Mouse (Mus musculus): ENCODE measurements around the gene Tagln2. TPM values are rescaled to one million over a fixed set of nuclear protein-coding genes. Genes with fewer than 3 reads are reported as not detected.

Tagln2 gene
- polyA plus RNA-seq, 1 experiment from 2014 or later: 53.4 TPM

- WGBS: 77% methylated on average over 4 of the region's 4 CpGs
- no peak overlapping the region for H3K4me3 ChIP-seq (replicated peaks; ENCODE audit: low read length)
- peaks cover 2% of the 10 kb centered on the region; the same call in 1 of the 2 replicates for H3K9me3 ChIP-seq (ENCODE audit: control insufficient read depth, low read length)
- H3K9ac ChIP-seq (replicated peaks; ENCODE audit: low read depth, low read length): no peak overlapping the region
- no peak for ATAC-seq
- no peak overlapping the region for H3K27ac ChIP-seq (ENCODE audit: low read length)
- no peak overlapping the region for H3K4me2 ChIP-seq (ENCODE audit: low read length)
- H3K27me3 ChIP-seq (replicated peaks; ENCODE audit: control insufficient read depth, insufficient read depth, low read length): no peaks in the 10 kb centered on the region
- H3K36me3 ChIP-seq (ENCODE audit: control insufficient read depth, insufficient read depth): no peaks in the 10 kb centered on the region
- H3K4me1 ChIP-seq (replicated peaks; ENCODE audit: control insufficient read depth, insufficient read depth, low read length): peaks cover 10% of the 10 kb centered on the region
Measured at GRCm38 (mm10) chr1:172518013-172518412, 18.2 kb downstream of the Tagln2 start.

- H3K4me2 ChIP-seq (ENCODE audit: low read length): no peak overlapping the region
- 80% methylated on average over 6 of the region's 6 CpGs for WGBS
- peaks cover 10% of the 10 kb centered on the region for H3K4me1 ChIP-seq (replicated peaks; ENCODE audit: control insufficient read depth, insufficient read depth, low read length)
- no peaks in the 10 kb centered on the region for H3K36me3 ChIP-seq (ENCODE audit: control insufficient read depth, insufficient read depth)
- H3K9ac ChIP-seq (replicated peaks; ENCODE audit: low read depth, low read length): no peak overlapping the region
- peaks cover 2% of the 10 kb centered on the region; the same call in 1 of the 2 replicates for H3K9me3 ChIP-seq (ENCODE audit: control insufficient read depth, low read length)
- H3K27ac ChIP-seq (ENCODE audit: low read length): no peak overlapping the region
- H3K4me3 ChIP-seq (replicated peaks; ENCODE audit: low read length): no peak overlapping the region
- no peaks in the 10 kb centered on the region for H3K27me3 ChIP-seq (replicated peaks; ENCODE audit: control insufficient read depth, insufficient read depth, low read length)
- no peak for ATAC-seq
Measured at GRCm38 (mm10) chr1:172519644-172520043, 19.8 kb downstream of the Tagln2 start.

GRCm38 (mm10) chr1:172520576-172521440, 21.0 kb downstream of the Tagln2 start, which contains the start of gene Cfap45:
Gene Cfap45 (plus strand): TSS chr1:172520801.
- Histone ChIP-seq H3K4me2 (ENCODE audit: low read length) (peak within 1 kb of the TSS; percentile 72), H3K36me3 (ENCODE audit: control insufficient read depth, insufficient read depth) (no peaks in the 10 kb centered on the region), H3K9me3 (ENCODE audit: control insufficient read depth, low read length) (peaks cover 2% of the 10 kb centered on the region; the same call in 1 of the 2 replicates), H3K4me1 (replicated peaks; ENCODE audit: control insufficient read depth, insufficient read depth, low read length) (peaks cover 10% of the 10 kb centered on the region), H3K9ac (replicated peaks; ENCODE audit: low read depth, low read length) (no peak within 1 kb of the TSS; the same call in 1 of the 2 replicates), H3K27me3 (replicated peaks; ENCODE audit: control insufficient read depth, insufficient read depth, low read length) (no peaks in the 10 kb centered on the region), H3K27ac (ENCODE audit: low read length) (no peak within 1 kb of the TSS), H3K4me3 (replicated peaks; ENCODE audit: low read length) (peak within 1 kb of the TSS; percentile 46)
- WGBS: 3% methylated on average over 28 of the region's 28 CpGs
- ATAC-seq: peak; percentile 94

GRCm38 (mm10) chr1:172522524-172522923, 22.7 kb downstream of the Tagln2 start:
- 64% methylated on average over 7 of the region's 7 CpGs for WGBS
- peaks cover 10% of the 10 kb centered on the region for H3K4me1 ChIP-seq (replicated peaks; ENCODE audit: control insufficient read depth, insufficient read depth, low read length)

GRCm38 (mm10) chr1:172523699-172524101, 23.9 kb downstream of the Tagln2 start:
- H3K9me3 ChIP-seq (ENCODE audit: control insufficient read depth, low read length): no peaks in the 10 kb centered on the region
- no peak overlapping the region for H3K4me2 ChIP-seq (ENCODE audit: low read length)
- peaks cover 10% of the 10 kb centered on the region for H3K4me1 ChIP-seq (replicated peaks; ENCODE audit: control insufficient read depth, insufficient read depth, low read length)
- no peak for ATAC-seq
- WGBS: 69% methylated on average over 12 of the region's 12 CpGs
- H3K27me3 ChIP-seq (replicated peaks; ENCODE audit: control insufficient read depth, insufficient read depth, low read length): no peaks in the 10 kb centered on the region; the same call in 1 of the 2 replicates
- H3K27ac ChIP-seq (ENCODE audit: low read length): no peak overlapping the region
- no peaks in the 10 kb centered on the region for H3K36me3 ChIP-seq (ENCODE audit: control insufficient read depth, insufficient read depth)
- H3K9ac ChIP-seq (replicated peaks; ENCODE audit: low read depth, low read length): no peak overlapping the region
- no peak overlapping the region for H3K4me3 ChIP-seq (replicated peaks; ENCODE audit: low read length)

More at GRCm38 (mm10) chr1:172522524-172522923, 22.7 kb downstream of the Tagln2 start:
- Histone ChIP-seq H3K36me3 (ENCODE audit: control insufficient read depth, insufficient read depth) (no peaks in the 10 kb centered on the region), H3K9ac (replicated peaks; ENCODE audit: low read depth, low read length) (no peak overlapping the region), H3K27me3 (replicated peaks; ENCODE audit: control insufficient read depth, insufficient read depth, low read length) (no peaks in the 10 kb centered on the region; the same call in 1 of the 2 replicates), H3K4me3 (replicated peaks; ENCODE audit: low read length) (no peak overlapping the region), H3K4me2 (ENCODE audit: low read length) (no peak overlapping the region), H3K9me3 (ENCODE audit: control insufficient read depth, low read length) (peaks cover 2% of the 10 kb centered on the region; the same call in 1 of the 2 replicates), H3K27ac (ENCODE audit: low read length) (no peak overlapping the region)
- no peak for ATAC-seq

GRCm38 (mm10) chr1:172525027-172525764, 25.3 kb downstream of the Tagln2 start:
- no peak overlapping the region for H3K4me2 ChIP-seq (ENCODE audit: low read length)
- no peak overlapping the region for H3K9ac ChIP-seq (replicated peaks; ENCODE audit: low read depth, low read length)
- ATAC-seq: no peak
- no peaks in the 10 kb centered on the region; the same call in 1 of the 2 replicates for H3K27me3 ChIP-seq (replicated peaks; ENCODE audit: control insufficient read depth, insufficient read depth, low read length)
- no peaks in the 10 kb centered on the region for H3K9me3 ChIP-seq (ENCODE audit: control insufficient read depth, low read length)
- no peaks in the 10 kb centered on the region for H3K36me3 ChIP-seq (ENCODE audit: control insufficient read depth, insufficient read depth)
- peaks cover 12% of the 10 kb centered on the region for H3K4me1 ChIP-seq (replicated peaks; ENCODE audit: control insufficient read depth, insufficient read depth, low read length)
- no peak overlapping the region for H3K4me3 ChIP-seq (replicated peaks; ENCODE audit: low read length)
- no peak overlapping the region for H3K27ac ChIP-seq (ENCODE audit: low read length)
- WGBS: 55% methylated on average over 15 of the region's 15 CpGs

GRCm38 (mm10) chr1:172525971-172526370, 26.1 kb downstream of the Tagln2 start:
- no peak for ATAC-seq
- WGBS: 74% methylated on average over 7 of the region's 7 CpGs
- Histone ChIP-seq H3K27ac (ENCODE audit: low read length) (no peak overlapping the region), H3K27me3 (replicated peaks; ENCODE audit: control insufficient read depth, insufficient read depth, low read length) (no peaks in the 10 kb centered on the region; the same call in 1 of the 2 replicates), H3K36me3 (ENCODE audit: control insufficient read depth, insufficient read depth) (no peaks in the 10 kb centered on the region), H3K4me2 (ENCODE audit: low read length) (no peak overlapping the region), H3K9me3 (ENCODE audit: control insufficient read depth, low read length) (no peaks in the 10 kb centered on the region), H3K9ac (replicated peaks; ENCODE audit: low read depth, low read length) (no peak overlapping the region), H3K4me1 (replicated peaks; ENCODE audit: control insufficient read depth, insufficient read depth, low read length) (peaks cover 6% of the 10 kb centered on the region), H3K4me3 (replicated peaks; ENCODE audit: low read length) (no peak overlapping the region)

- no peak for ATAC-seq
- H3K9me3 ChIP-seq (ENCODE audit: control insufficient read depth, low read length): no peaks in the 10 kb centered on the region
- no peak overlapping the region for H3K27ac ChIP-seq (ENCODE audit: low read length)
- no peak overlapping the region for H3K9ac ChIP-seq (replicated peaks; ENCODE audit: low read depth, low read length)
- no peak overlapping the region for H3K4me2 ChIP-seq (ENCODE audit: low read length)
- 0 out of 2 replicates have a peak, but pooled peaks cover 2% of the 10 kb centered on the region for H3K4me1 ChIP-seq (replicated peaks; ENCODE audit: control insufficient read depth, insufficient read depth, low read length)
- no peaks in the 10 kb centered on the region for H3K36me3 ChIP-seq (ENCODE audit: control insufficient read depth, insufficient read depth)
- H3K4me3 ChIP-seq (replicated peaks; ENCODE audit: low read length): no peak overlapping the region
- WGBS: 80% methylated on average over 23 of the region's 23 CpGs
- no peaks in the 10 kb centered on the region; the same call in 1 of the 2 replicates for H3K27me3 ChIP-seq (replicated peaks; ENCODE audit: control insufficient read depth, insufficient read depth, low read length)
Measured at GRCm38 (mm10) chr1:172526380-172527081, 26.7 kb downstream of the Tagln2 start.

Measured in forebrain, embryonic 16.5 days (tissue).